Mouse (Mus musculus) forebrain, embryonic 10.5 days (tissue): ENCODE measurements around the gene Neu1. TPM values are rescaled to one million over a fixed set of nuclear protein-coding genes. Genes with fewer than 3 reads are reported as not detected.

Source experiments
- DNase-seq: peaks from one replicate; pipeline ENCODE4 v3.0.0-alpha.2; 2017; ENCODE audit warnings: low spot score; ENCODE audit errors: extremely low spot score
- H3K27ac ChIP-seq: fragments of 300-500 bp; sonication (generic); 2 replicates; pipeline ENCODE4 v1.5.1; 2016; ENCODE audit warnings: mild to moderate bottlenecking
- H3K27me3 ChIP-seq: fragments of 300-500 bp; sonication (generic); 2 replicates; pipeline ENCODE4 v1.6.1; 2016; ENCODE audit warnings: mild to moderate bottlenecking; ENCODE audit not compliant: poor library complexity, severe bottlenecking
- H3K36me3 ChIP-seq: fragments of 300-500 bp; sonication (generic); replicated peaks from 2 replicates; pipeline ENCODE4 v1.6.1; 2016; ENCODE audit warnings: mild to moderate bottlenecking, moderate library complexity
- H3K4me1 ChIP-seq: fragments of 300-500 bp; sonication (generic); 2 replicates; pipeline ENCODE4 v1.6.1; 2016
- H3K4me3 ChIP-seq: fragments of 300-500 bp; sonication (generic); 2 replicates; pipeline ENCODE4 v1.5.1; 2016; ENCODE audit warnings: mild to moderate bottlenecking, moderate library complexity
- H3K9me3 ChIP-seq: fragments of 300-500 bp; sonication (generic); 2 replicates; pipeline ENCODE4 v1.6.1; 2016; ENCODE audit warnings: mild to moderate bottlenecking, moderate library complexity
- WGBS: fragments of 180-500 bp; shearing (Covaris S2); methylation state at CpG from one replicate; pipeline ENCODE4 v1.1.7; 2016; 5-methylcytosine and 5-hydroxymethylcytosine counted together
- polyA plus RNA-seq: library from polyadenylated mRNA; unstranded; fragments of >200 nt; fragmentation: Nextera tagmentation; extraction: Ambion mirVana; gene quantifications from 2 replicates; pipeline ENCODE4 v1.2.1, GENCODE M21; 2016

The Neu1 gene
- polyA plus RNA-seq, 1 experiment from 2014 or later = 18.8 TPM

- Histone ChIP-seq H3K4me3 (peak overlapping the region; percentile 96), H3K9me3 (no peaks in the 10 kb centered on the region), H3K27ac (peak overlapping the region; percentile 100), H3K27me3 (no peaks in the 10 kb centered on the region), H3K4me1 (peaks cover 26% of the 10 kb centered on the region), H3K36me3 (peaks cover 48% of the 10 kb centered on the region)
- DNase-seq = no peak
- under 1% methylated on average over 15 of the region's 15 CpGs for WGBS
These were observed 51.3 kb downstream of the Neu1 start for GRCm38 (mm10) chr17:34982328-34982727.

DNA sequence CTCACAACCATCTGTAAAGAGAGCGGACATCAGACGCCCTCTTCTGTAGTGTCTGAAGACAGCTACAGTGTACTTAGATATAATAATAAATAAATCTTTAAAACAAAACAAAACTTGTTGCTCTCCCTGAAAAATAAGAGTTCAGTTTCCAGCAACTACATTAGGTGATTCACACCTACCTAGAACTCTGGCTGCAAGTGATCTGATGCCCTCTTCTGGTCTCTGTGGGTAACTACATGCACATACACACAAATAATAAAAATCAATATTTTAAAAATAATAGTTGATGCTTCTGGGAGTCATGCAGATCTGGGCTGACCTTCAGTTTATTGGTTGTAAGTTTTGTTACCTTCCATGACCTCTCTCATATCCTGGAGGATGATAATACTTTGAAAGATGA, 53.2 kb downstream of the Neu1 start:
- DNase-seq = no peak
- Histone ChIP-seq H3K27me3 (no peaks in the 10 kb centered on the region), H3K4me3 (peak overlapping the region; percentile 96; the same call in 1 of the 2 replicates), H3K36me3 (peaks cover 61% of the 10 kb centered on the region), H3K9me3 (no peaks in the 10 kb centered on the region), H3K27ac (no peak overlapping the region), H3K4me1 (peaks cover 26% of the 10 kb centered on the region)
- WGBS = 77% methylated on average over 2 of the region's 2 CpGs

Other genes starting within 250 kb of the Neu1 start
- not detected in 2 replicates for gene C4b, start 187.4 kb upstream of the Neu1 start, polyA plus RNA-seq
- gene Cyp21a1, start 126.7 kb upstream of the Neu1 start, polyA plus RNA-seq = not detected in 2 replicates
- 28.6 and 31.6 TPM in 2 replicates for gene Stk19, start 94.3 kb upstream of the Neu1 start, polyA plus RNA-seq
- gene Dxo, start 94.2 kb upstream of the Neu1 start, polyA plus RNA-seq = 80.2 and 83.0 TPM in 2 replicates
- gene Skiv2l, start 81.0 kb upstream of the Neu1 start, polyA plus RNA-seq = 58.0 and 58.3 TPM in 2 replicates
- 150 and 153 TPM in 2 replicates for gene Nelfe, start 80.9 kb upstream of the Neu1 start, polyA plus RNA-seq
- 1.8 and 2.7 TPM in 2 replicates for gene Cfb, start 68.7 kb upstream of the Neu1 start, polyA plus RNA-seq
- 6.6 and 7.0 TPM in 2 replicates for gene Zbtb12, start 51.8 kb upstream of the Neu1 start, polyA plus RNA-seq
- gene Gm20547, start 49.2 kb upstream of the Neu1 start, polyA plus RNA-seq = 0.05 and 0.11 TPM in 2 replicates
- gene C2, start 33.0 kb upstream of the Neu1 start, polyA plus RNA-seq = 0.83 and 1.7 TPM in 2 replicates
- gene Ehmt2, start 32.8 kb upstream of the Neu1 start, polyA plus RNA-seq = 93.3 and 98.8 TPM in 2 replicates
- gene Slc44a4, start 16.8 kb upstream of the Neu1 start, polyA plus RNA-seq = 0.06 and 0.11 TPM in 2 replicates
- 0.07 TPM in 1 of 2 replicates, not detected in the other for gene Hspa1b, start 28.0 kb downstream of the Neu1 start, polyA plus RNA-seq
- gene Gm20481, start 38.7 kb downstream of the Neu1 start, polyA plus RNA-seq = not detected in 2 replicates
- 0.94 and 2.1 TPM in 2 replicates for gene Hspa1a, start 40.9 kb downstream of the Neu1 start, polyA plus RNA-seq
- 1.1 TPM in 2 replicates for gene Hspa1l, start 41.5 kb downstream of the Neu1 start, polyA plus RNA-seq
- gene Lsm2, start 50.6 kb downstream of the Neu1 start, polyA plus RNA-seq = 363 and 375 TPM in 2 replicates
- 229 and 234 TPM in 2 replicates for gene Vars, start 69.7 kb downstream of the Neu1 start, polyA plus RNA-seq
- 0.19 and 0.22 TPM in 2 replicates for gene Vwa7, start 85.3 kb downstream of the Neu1 start, polyA plus RNA-seq
- gene Sapcd1, start 96.8 kb downstream of the Neu1 start, polyA plus RNA-seq = 3.0 and 4.1 TPM in 2 replicates
- gene Msh5, start 115.5 kb downstream of the Neu1 start, polyA plus RNA-seq = 4.3 and 5.1 TPM in 2 replicates
- gene Clic1, start 118.7 kb downstream of the Neu1 start, polyA plus RNA-seq = 174 and 179 TPM in 2 replicates
- 414 and 441 TPM in 2 replicates for gene Ddah2, start 127.8 kb downstream of the Neu1 start, polyA plus RNA-seq
- gene Ly6g6c, start 134.1 kb downstream of the Neu1 start, polyA plus RNA-seq = 0.25 TPM in 1 of 2 replicates, not detected in the other
- 0.59 and 0.72 TPM in 2 replicates for gene Mpig6b, start 134.9 kb downstream of the Neu1 start, polyA plus RNA-seq
- gene Ly6g6e, start 145.6 kb downstream of the Neu1 start, polyA plus RNA-seq = 1.00 TPM in 1 of 2 replicates, not detected in the other
- gene Ly6g6d, start 146.8 kb downstream of the Neu1 start, polyA plus RNA-seq = 1.8 and 2.0 TPM in 2 replicates
- gene Ly6g6f, start 154.4 kb downstream of the Neu1 start, polyA plus RNA-seq = 0.46 and 0.69 TPM in 2 replicates
- 51.8 and 52.7 TPM in 2 replicates for gene Abhd16a, start 158.0 kb downstream of the Neu1 start, polyA plus RNA-seq
- gene Ly6g5c, start 177.0 kb downstream of the Neu1 start, polyA plus RNA-seq = not detected in 2 replicates
- gene Ly6g5b, start 184.2 kb downstream of the Neu1 start, polyA plus RNA-seq = 1.2 and 1.4 TPM in 2 replicates
- gene Gpank1, start 190.2 kb downstream of the Neu1 start, polyA plus RNA-seq = 33.9 and 42.2 TPM in 2 replicates
- 290 and 303 TPM in 2 replicates for gene Csnk2b, start 190.8 kb downstream of the Neu1 start, polyA plus RNA-seq
- 7.8 and 10.6 TPM in 2 replicates for gene D17H6S53E, start 195.1 kb downstream of the Neu1 start, polyA plus RNA-seq
- gene Apom, start 200.8 kb downstream of the Neu1 start, polyA plus RNA-seq = 0.74 and 0.97 TPM in 2 replicates
- gene Bag6, start 203.9 kb downstream of the Neu1 start, polyA plus RNA-seq = 65.9 and 69.0 TPM in 2 replicates
- gene Prrc2a, start 233.6 kb downstream of the Neu1 start, polyA plus RNA-seq = 195 and 200 TPM in 2 replicates
- gene Aif1, start 244.8 kb downstream of the Neu1 start, polyA plus RNA-seq = 3.3 and 3.9 TPM in 2 replicates